Mouse (Mus musculus) testis, postnatal 14 days (tissue): Measurements from ENCODE around the gene Glrb.

ENCODE experiments used
- DNase-seq: peaks from one replicate; pipeline ENCODE4 v3.0.0; 2021; ENCODE audit warnings: low spot score

Glrb gene

GRCm38 (mm10) chr3:80823975-80824374 is 89.5 kb downstream of the Glrb start:
- no peak for DNase-seq

- no peak for DNase-seq
These were observed 94.8 kb downstream of the Glrb start for GRCm38 (mm10) chr3:80818619-80819018.

- DNase-seq, result no peak
These were observed 99.7 kb downstream of the Glrb start for GRCm38 (mm10) chr3:80813734-80814133.

GRCm38 (mm10) chr3:80812237-80812636 is 101.2 kb downstream of the Glrb start:
- DNase-seq, result no peak

GRCm38 (mm10) chr3:80805327-80805726 is 108.1 kb downstream of the Glrb start:
- DNase-seq, result no peak

- no peak for DNase-seq
These were observed 109.6 kb downstream of the Glrb start for GRCm38 (mm10) chr3:80803811-80804210.

- no peak for DNase-seq
These were observed 110.2 kb downstream of the Glrb start for GRCm38 (mm10) chr3:80803211-80803610.

- DNase-seq, result peak; percentile 64
These were observed 110.8 kb downstream of the Glrb start, which contains the start of gene Gria2 for GRCm38 (mm10) chr3:80802596-80803081. Gene Gria2, minus strand, starts transcription at chr3:80802835.

GRCm38 (mm10) chr3:80801827-80802310 is 111.6 kb downstream of the Glrb start:
- DNase-seq, result no peak

GRCm38 (mm10) chr3:80800995-80801826 is 112.2 kb downstream of the Glrb start:
- peak; percentile 5 for DNase-seq

- DNase-seq, result peak; percentile 4
These were observed 113.0 kb downstream of the Glrb start for GRCm38 (mm10) chr3:80800299-80800994.

- no peak for DNase-seq
These were observed 115.5 kb downstream of the Glrb start for GRCm38 (mm10) chr3:80797935-80798334.

- DNase-seq, result no peak
These were observed 116.7 kb downstream of the Glrb start for GRCm38 (mm10) chr3:80796764-80797163.

- no peak for DNase-seq
These were observed 118.2 kb downstream of the Glrb start for GRCm38 (mm10) chr3:80795284-80795683.
